Mouse (Mus musculus): Measurements from ENCODE around the gene Lrba. TPM values are rescaled to one million over a fixed set of nuclear protein-coding genes. Genes with fewer than 3 reads are reported as not detected.

Lrba gene
- total RNA-seq, 2 experiments from 2014 or later = 12.8 to 16.4 TPM

- ATAC-seq (replicated peaks; ENCODE audit: poor library complexity) = no peak
Measured at GRCm38 (mm10) chr3:86827506-86827905, 603.0 kb downstream of the Lrba start.

- no peak for ATAC-seq (replicated peaks; ENCODE audit: poor library complexity)
Measured at GRCm38 (mm10) chr3:86832115-86832514, 607.6 kb downstream of the Lrba start.

Other genes starting within 250 kb of the Lrba start
- not detected in 2 replicates for gene Prss48, start 222.2 kb upstream of the Lrba start, total RNA-seq (2015)
- not detected in 2 replicates for gene Prss48, start 222.2 kb upstream of the Lrba start, total RNA-seq (2017)
- gene Rps3a1, start 82.0 kb upstream of the Lrba start, total RNA-seq (2015) = 3,851 and 3,962 TPM in 2 replicates
- 6,854 and 7,683 TPM in 2 replicates for gene Rps3a1, start 82.0 kb upstream of the Lrba start, total RNA-seq (2017)

All from megakaryocyte progenitor cell, adult 5-6 weeks (primary cell).